Mouse (Mus musculus) spleen, adult 2 months (tissue): ENCODE results near the gene Tmub2. TPM values are rescaled to one million over a fixed set of nuclear protein-coding genes. Genes with fewer than 3 reads are reported as not detected.

Experiments
- DNase-seq, 2 experiments: peaks; one replicate each; pipeline versions ENCODE4 v3.0.0 to v3.0.0-alpha.2; 2012 to 2021; ENCODE audit warnings: low spot score in 2 of 2, low read depth in 1 of 2
- H3K27ac ChIP-seq: fragments of 200-500 bp; 2 replicates; pipeline ENCODE4 v1.5.1; 2012; ENCODE audit warnings: low read length, inconsistent platforms; ENCODE audit not compliant: insufficient read depth
- H3K27me3 ChIP-seq: fragments of 200-500 bp; 2 replicates; pipeline ENCODE4 v1.6.1; 2012; ENCODE audit warnings: mild to moderate bottlenecking, moderate library complexity, low read length, inconsistent platforms; ENCODE audit not compliant: control insufficient read depth, insufficient read depth
- H3K36me3 ChIP-seq: fragments of 200-500 bp; 2 replicates; pipeline ENCODE4 v1.6.1; 2012; ENCODE audit warnings: mild to moderate bottlenecking, low read length, inconsistent platforms; ENCODE audit not compliant: control insufficient read depth, insufficient read depth
- H3K4me1 ChIP-seq: fragments of 200-500 bp; 2 replicates; pipeline ENCODE4 v1.6.1; 2011; ENCODE audit warnings: inconsistent platforms; ENCODE audit not compliant: control insufficient read depth, insufficient read depth, insufficient read length
- H3K4me3 ChIP-seq: fragments of 200-500 bp; 2 replicates; pipeline ENCODE4 v1.5.1; 2011; ENCODE audit warnings: mild to moderate bottlenecking, inconsistent platforms; ENCODE audit not compliant: insufficient read depth, insufficient read length; ENCODE audit errors: extremely low read depth
- CTCF ChIP-seq: fragments of 200-500 bp; IDR thresholded peaks from 2 replicates; pipeline ENCODE4 v1.5.1; 2011; ENCODE audit warnings: mild to moderate bottlenecking, inconsistent platforms; ENCODE audit not compliant: insufficient read depth, insufficient read length, insufficient replicate concordance; ENCODE audit errors: extremely low read depth
- POLR2A ChIP-seq: fragments of 200-500 bp; IDR thresholded peaks from 2 replicates; pipeline ENCODE4 v1.6.1; 2011; ENCODE audit warnings: low read depth, low read length, inconsistent platforms
- whole genome bisulfite sequencing: fragments of 180-500 bp; shearing (Covaris S2); methylation state at CpG from one replicate; pipeline ENCODE4 v1.1.7; 2018; 5-methylcytosine and 5-hydroxymethylcytosine counted together
- polyA plus RNA-seq: library from polyadenylated mRNA; depleted of rRNA; stranded (reverse); fragments of >200 nt; gene quantifications from 2 replicates; pipeline ENCODE4 v1.2.3, GENCODE M21; 2012

Gene Tmub2
- polyA plus RNA-seq, 1 experiment: 31.6 TPM

DNA sequence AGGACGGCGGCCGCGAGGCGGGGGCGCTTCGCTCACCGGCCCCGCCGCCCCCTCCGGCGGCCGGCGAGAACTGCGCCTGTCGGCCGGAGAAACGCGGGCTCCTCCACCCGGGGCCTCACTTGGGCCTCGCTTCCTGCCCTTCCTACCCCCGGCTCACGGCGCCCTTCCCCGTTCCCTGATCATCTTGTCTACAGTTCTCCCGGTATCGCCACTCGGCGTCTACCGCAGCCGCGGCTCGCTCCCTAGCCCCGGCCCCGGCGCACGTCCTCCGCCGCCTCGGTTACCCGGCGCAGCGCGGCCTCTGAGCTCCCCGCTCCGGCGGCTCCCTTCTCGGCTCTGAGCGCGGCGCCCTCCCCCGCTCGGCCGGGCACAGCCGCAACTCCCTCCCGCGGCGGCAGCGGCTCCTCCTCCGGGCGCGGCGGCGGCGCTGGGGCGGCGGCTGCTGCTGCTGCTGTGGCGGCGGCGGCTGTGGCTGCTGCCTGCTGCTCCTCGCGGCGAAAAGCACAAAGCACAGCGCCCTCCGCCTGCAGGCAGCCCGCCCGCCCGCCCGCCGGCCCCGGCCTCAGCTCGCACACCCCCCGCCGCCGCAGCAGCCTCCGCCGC lies 32.7 kb downstream of the Tmub2 start:
- DNase-seq: peak; percentile 43 to 52
- peaks cover 21% of the 10 kb centered on the region for H3K36me3 ChIP-seq
- H3K27ac ChIP-seq: peak overlapping the region; percentile 98
- peaks cover 17% of the 10 kb centered on the region; the same call in 1 of the 2 replicates for H3K4me1 ChIP-seq
- H3K27me3 ChIP-seq: no peaks in the 10 kb centered on the region
- under 1% methylated on average over 81 of the region's 87 CpGs for WGBS
- peak overlapping the region; percentile 73 for H3K4me3 ChIP-seq
- TF ChIP-seq CTCF (no peak), POLR2A (no peak; the same call in 1 of the 2 replicates)

DNA sequence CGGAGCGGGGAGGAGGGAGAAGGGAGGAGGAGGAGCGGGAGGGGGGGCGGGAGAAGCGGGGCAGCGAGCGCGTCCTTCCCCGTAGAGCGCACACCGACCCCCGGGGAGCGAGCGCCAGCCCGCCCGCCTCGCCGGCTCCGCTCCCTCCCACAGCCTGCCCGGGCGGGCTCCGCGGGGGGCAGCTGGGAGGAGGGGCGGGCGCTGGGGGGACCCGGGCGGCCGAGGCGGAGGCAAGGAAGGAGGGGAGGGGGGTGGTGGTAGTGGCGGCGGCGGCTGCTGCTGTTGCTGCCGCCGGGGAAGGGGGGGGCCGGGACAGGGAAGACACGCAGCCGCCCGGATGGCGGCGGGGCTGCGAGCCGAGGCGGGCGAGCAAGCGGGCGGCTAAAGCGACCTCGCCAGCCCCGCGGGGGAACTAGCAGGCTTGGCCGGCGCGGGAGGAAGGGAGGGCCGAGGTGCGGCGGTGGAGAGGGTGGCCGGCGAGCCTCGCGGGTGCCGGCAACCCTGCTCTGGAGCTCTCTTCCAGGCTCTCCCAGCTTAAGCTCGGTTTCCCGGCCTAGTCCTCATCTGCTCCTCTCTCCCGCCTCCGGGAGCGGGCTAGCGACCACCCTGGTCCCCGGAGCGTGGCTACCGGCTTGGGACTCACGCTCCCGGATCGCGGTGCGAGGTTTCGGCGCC lies 33.3 kb downstream of the Tmub2 start:
- Histone ChIP-seq H3K36me3 (peaks cover 16% of the 10 kb centered on the region), H3K27me3 (no peaks in the 10 kb centered on the region), H3K27ac (peak overlapping the region; percentile 95), H3K4me3 (peak overlapping the region; percentile 73), H3K4me1 (peaks cover 17% of the 10 kb centered on the region; the same call in 1 of the 2 replicates)
- TF ChIP-seq POLR2A (no peak), CTCF (no peak)
- under 1% methylated on average over 52 of the region's 77 CpGs for WGBS
- peak in 1 of 2 experiments; percentile 69 for DNase-seq

DNA sequence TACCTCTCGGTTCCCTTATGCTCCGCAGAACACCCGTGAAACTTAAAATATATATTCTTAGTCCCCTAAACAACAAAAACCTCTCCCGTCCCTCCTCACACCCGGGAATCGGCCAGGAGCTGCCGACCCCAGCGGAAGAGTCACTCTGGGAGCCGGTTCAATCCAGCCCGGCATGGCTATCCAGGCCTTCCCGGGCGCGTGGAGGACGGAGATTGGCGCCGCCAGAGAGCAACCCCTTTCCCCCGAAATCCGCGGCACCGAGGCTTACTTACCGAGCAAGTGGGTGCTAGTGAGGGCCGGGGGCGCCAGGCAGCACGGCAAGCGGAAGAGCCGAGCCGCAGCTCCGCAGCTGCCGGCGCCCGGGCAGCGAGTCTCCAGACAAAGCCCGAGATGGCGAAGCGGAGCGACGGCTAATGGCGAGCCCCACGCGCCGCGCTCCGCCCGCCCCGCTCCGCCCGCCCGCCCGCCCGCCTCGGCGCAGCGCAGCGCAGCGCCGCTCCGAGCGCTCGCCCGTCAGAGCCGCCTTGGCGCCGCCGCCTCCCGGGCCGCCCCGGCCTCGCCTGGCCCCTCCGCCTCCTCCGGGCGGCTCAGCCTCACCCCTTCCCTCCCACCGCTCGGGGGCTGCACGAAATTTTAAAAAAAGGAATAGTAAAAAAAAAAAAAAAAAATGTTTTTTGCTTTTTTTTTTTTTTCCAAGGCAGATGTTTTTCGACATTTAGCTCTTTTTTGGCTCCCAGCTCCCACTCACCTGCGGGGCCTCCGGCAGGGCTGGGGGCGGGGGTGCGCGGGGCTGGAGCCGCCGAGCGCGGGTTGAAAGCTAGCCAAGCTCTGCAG lies 34.1 kb downstream of the Tmub2 start:
- Histone ChIP-seq H3K27ac (peak overlapping the region; percentile 95), H3K27me3 (no peaks in the 10 kb centered on the region), H3K36me3 (peaks cover 8% of the 10 kb centered on the region), H3K4me3 (peak overlapping the region; percentile 73), H3K4me1 (peaks cover 17% of the 10 kb centered on the region; the same call in 1 of the 2 replicates)
- WGBS: under 1% methylated on average over 82 of the region's 84 CpGs
- TF ChIP-seq CTCF (no peak), POLR2A (peak; percentile 18)
- DNase-seq: peak; percentile 19 to 54

DNA sequence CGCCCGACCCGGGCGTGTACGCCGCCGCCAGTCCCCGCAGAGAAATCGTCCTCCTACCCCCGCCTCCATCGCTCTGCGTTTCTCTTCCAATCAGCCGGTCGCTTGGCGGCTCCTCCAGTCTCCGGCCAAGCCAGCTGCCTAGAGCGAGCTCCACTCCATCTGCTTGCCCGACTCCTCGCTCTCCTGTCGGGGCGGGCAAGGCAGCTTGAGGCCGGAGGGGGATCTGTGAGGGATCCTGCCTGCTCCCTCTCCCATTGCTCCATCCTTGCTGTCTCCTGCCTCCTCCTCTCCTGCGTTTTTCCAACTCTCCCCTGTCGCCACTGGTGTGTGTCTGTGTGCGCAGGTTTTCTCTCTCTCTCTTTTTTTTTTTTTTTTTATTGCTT lies 34.7 kb downstream of the Tmub2 start, which contains the start of gene Ubtf:
Ubtf (minus strand) TSS at position 333 of the 383 bp plus-strand sequence.
- no peak; the same call in 1 of the 2 replicates for TF ChIP-seq POLR2A
- TF ChIP-seq CTCF: no peak
- H3K27ac ChIP-seq: peak within 1 kb of the TSS; percentile 95
- 0% methylated on average over 25 of the region's 25 CpGs for WGBS
- peak; percentile 61 to 62 for DNase-seq
- peaks cover 17% of the 10 kb centered on the region; the same call in 1 of the 2 replicates for H3K4me1 ChIP-seq
- peaks cover 2% of the 10 kb centered on the region for H3K36me3 ChIP-seq
- peak within 1 kb of the TSS; percentile 73 for H3K4me3 ChIP-seq
- H3K27me3 ChIP-seq: no peaks in the 10 kb centered on the region

DNA sequence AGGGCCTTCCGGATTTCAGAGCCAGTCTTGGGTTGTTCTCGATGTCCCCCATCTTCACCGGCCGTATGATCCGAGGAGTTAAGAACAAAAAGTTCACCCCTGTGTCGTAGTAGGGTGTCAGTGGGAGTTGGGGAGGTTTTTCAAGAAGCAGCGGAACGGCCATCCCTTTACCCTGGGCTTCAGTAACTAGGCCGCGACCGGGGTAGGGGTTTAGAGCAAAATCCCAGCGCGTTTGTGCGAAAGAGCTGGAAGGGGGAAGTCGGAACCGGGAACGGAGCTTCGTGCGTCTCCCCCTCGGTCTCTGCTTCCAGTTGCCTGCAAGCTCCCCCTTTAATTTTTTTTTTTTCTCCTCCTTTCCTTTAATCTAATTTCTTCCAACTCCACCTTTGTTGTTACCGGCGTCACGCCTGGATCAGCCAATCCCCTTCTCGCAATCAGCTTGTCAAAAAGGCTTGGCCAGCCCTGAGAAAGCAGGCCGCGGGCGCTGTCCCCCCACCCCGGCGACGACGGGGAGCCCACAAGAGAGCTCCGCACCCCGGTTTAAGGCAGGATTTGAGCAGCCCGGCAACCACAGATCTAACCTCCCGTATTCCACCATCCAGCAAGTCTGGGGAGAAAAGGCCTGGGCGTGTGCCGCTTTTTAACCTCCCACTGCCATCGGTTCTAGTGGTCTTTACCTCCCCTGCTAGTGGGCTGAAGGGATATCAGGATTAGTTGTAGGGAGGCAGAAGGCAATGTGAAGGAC lies 35.4 kb downstream of the Tmub2 start:
- no peak for TF ChIP-seq CTCF
- TF ChIP-seq POLR2A: peak; percentile 47; the same call in 1 of the 2 replicates
- Histone ChIP-seq H3K36me3 (no peaks in the 10 kb centered on the region), H3K27me3 (no peaks in the 10 kb centered on the region), H3K4me1 (peaks cover 17% of the 10 kb centered on the region; the same call in 1 of the 2 replicates), H3K27ac (peak overlapping the region; percentile 95), H3K4me3 (peak overlapping the region; percentile 73)
- DNase-seq: peak; percentile 46 to 70
- WGBS: 3% methylated on average over 38 of the region's 38 CpGs

DNA sequence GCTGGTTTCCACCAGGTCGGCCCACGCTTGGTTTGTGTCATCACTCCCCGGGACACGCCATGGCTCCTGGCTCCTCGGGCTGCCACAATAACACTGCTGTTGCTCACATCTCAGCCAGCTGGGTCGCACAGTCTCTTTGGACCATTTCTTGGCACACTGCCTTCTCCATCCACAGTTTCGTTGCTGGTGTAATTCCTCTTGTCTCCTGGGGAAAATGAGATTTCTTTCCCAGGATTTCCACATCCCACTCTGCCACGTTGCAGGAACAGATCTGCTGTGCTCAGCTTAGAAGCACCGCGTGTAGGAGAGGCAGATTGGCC lies 35.9 kb downstream of the Tmub2 start:
- 46% methylated on average over 10 of the region's 10 CpGs for WGBS
- no peak for TF ChIP-seq POLR2A
- no peak for TF ChIP-seq CTCF
- H3K4me1 ChIP-seq: peaks cover 13% of the 10 kb centered on the region; the same call in 1 of the 2 replicates
- H3K27ac ChIP-seq: peak overlapping the region; percentile 95
- H3K36me3 ChIP-seq: no peaks in the 10 kb centered on the region
- H3K4me3 ChIP-seq: peak overlapping the region; percentile 73; the same call in 1 of the 2 replicates
- DNase-seq: no peak
- no peaks in the 10 kb centered on the region for H3K27me3 ChIP-seq
